Mouse (Mus musculus) splenic B cell, adult 2 months (primary cell): Measurements from ENCODE around the gene Nop9.
"Not testable (repeated sequence)": the region's sequence is repeated elsewhere in the genome, so short reads cannot be mapped to it uniquely, and the experiment has no call there.

Source experiments
- DNase-seq: peaks from one replicate; pipeline ENCODE4 v3.0.0-alpha.2; 2011; ENCODE audit warnings: low read depth, low spot score
- H3K27me3 ChIP-seq: 2 replicates; pipeline ENCODE4 v1.6.1; 2012; ENCODE audit warnings: mild to moderate bottlenecking, low read length, moderate library complexity, mixed read lengths; ENCODE audit not compliant: control insufficient read depth, poor library complexity, insufficient read depth, severe bottlenecking
- H3K36me3 ChIP-seq: 2 replicates; pipeline ENCODE4 v1.6.1; 2012; ENCODE audit warnings: mild to moderate bottlenecking, low read length, moderate library complexity, mixed read lengths; ENCODE audit not compliant: control insufficient read depth, poor library complexity, insufficient read depth, severe bottlenecking

Nop9 gene

GRCm38 (mm10) chr14:55743711-55744110 is 1.8 kb upstream of the Nop9 start:
- no peaks in the 10 kb centered on the region for H3K27me3 ChIP-seq
- DNase-seq, result peak; percentile 95

GRCm38 (mm10) chr14:55745861-55746237 is 356 bp downstream of the Nop9 start:
- Histone ChIP-seq H3K27me3 (no peaks in the 10 kb centered on the region), H3K36me3 (peaks cover 13% of the 10 kb centered on the region)
- DNase-seq, result no peak

More at GRCm38 (mm10) chr14:55743711-55744110, 1.8 kb upstream of the Nop9 start:
- H3K36me3 ChIP-seq, result peaks cover 5% of the 10 kb centered on the region

- H3K27me3 ChIP-seq, result no peaks in the 10 kb centered on the region
- peaks cover 13% of the 10 kb centered on the region for H3K36me3 ChIP-seq
- DNase-seq, result no peak
Measured at GRCm38 (mm10) chr14:55747051-55747847, 1.8 kb downstream of the Nop9 start.

GRCm38 (mm10) chr14:55757566-55757965 is 12.1 kb downstream of the Nop9 start:
- Histone ChIP-seq H3K27me3 (no peaks in the 10 kb centered on the region), H3K36me3 (peaks cover 7% of the 10 kb centered on the region)
- no peak for DNase-seq

- peaks cover 4% of the 10 kb centered on the region for H3K36me3 ChIP-seq
- no peaks in the 10 kb centered on the region for H3K27me3 ChIP-seq
- peak; percentile 51 for DNase-seq
Measured at GRCm38 (mm10) chr14:55758363-55758784, 12.9 kb downstream of the Nop9 start, which contains the start of gene Cideb. Gene Cideb, minus strand, starts transcription at chr14:55758458.

GRCm38 (mm10) chr14:55760156-55760555 is 14.7 kb downstream of the Nop9 start:
- not testable (repeated sequence) for H3K36me3 ChIP-seq, H3K27me3 ChIP-seq
- peak; percentile 88 for DNase-seq

- DNase-seq, result no peak
- Histone ChIP-seq H3K27me3 (no peaks in the 10 kb centered on the region), H3K36me3 (no peaks in the 10 kb centered on the region)
Measured at GRCm38 (mm10) chr14:55761163-55761562, 15.7 kb downstream of the Nop9 start, which contains the start of gene Ltb4r2. Gene Ltb4r2, plus strand, starts transcription at chr14:55761428.

- Histone ChIP-seq H3K27me3 (no peaks in the 10 kb centered on the region), H3K36me3 (no peaks in the 10 kb centered on the region)
- no peak for DNase-seq
Measured at GRCm38 (mm10) chr14:55762001-55762821, 16.7 kb downstream of the Nop9 start.

- no peak for DNase-seq
- H3K27me3 ChIP-seq, result no peaks in the 10 kb centered on the region
- H3K36me3 ChIP-seq, result no peaks in the 10 kb centered on the region
Measured at GRCm38 (mm10) chr14:55763166-55763565, 17.7 kb downstream of the Nop9 start.

- Histone ChIP-seq H3K27me3 (no peaks in the 10 kb centered on the region), H3K36me3 (no peaks in the 10 kb centered on the region)
- no peak for DNase-seq
Measured at GRCm38 (mm10) chr14:55765696-55766095, 20.2 kb downstream of the Nop9 start, which contains the start of gene Ltb4r1. Gene Ltb4r1, plus strand, starts transcription at chr14:55765962.

- H3K27me3 ChIP-seq, result no peaks in the 10 kb centered on the region
- no peaks in the 10 kb centered on the region for H3K36me3 ChIP-seq
- DNase-seq, result peak; percentile 51
Measured at GRCm38 (mm10) chr14:55767519-55768414, 22.3 kb downstream of the Nop9 start.

GRCm38 (mm10) chr14:55768555-55768954 is 23.1 kb downstream of the Nop9 start:
- no peaks in the 10 kb centered on the region for H3K36me3 ChIP-seq
- no peak for DNase-seq
- no peaks in the 10 kb centered on the region for H3K27me3 ChIP-seq

- Histone ChIP-seq H3K27me3 (no peaks in the 10 kb centered on the region), H3K36me3 (no peaks in the 10 kb centered on the region)
- DNase-seq, result no peak
Measured at GRCm38 (mm10) chr14:55769087-55769703, 23.7 kb downstream of the Nop9 start.

- H3K27me3 ChIP-seq, result no peaks in the 10 kb centered on the region
- H3K36me3 ChIP-seq, result no peaks in the 10 kb centered on the region
- DNase-seq, result no peak
Measured at GRCm38 (mm10) chr14:55776711-55777110, 31.2 kb downstream of the Nop9 start.
